Mouse (Mus musculus) lung, adult 2 months (tissue): Measurements from ENCODE around the gene Ermap. TPM values are rescaled to one million over a fixed set of nuclear protein-coding genes. Genes with fewer than 3 reads are reported as not detected.

Experiments used
- DNase-seq: peaks from one replicate; pipeline ENCODE4 v3.0.0; 2022
- H3K4me1 ChIP-seq: fragments of 200-500 bp; 2 replicates; pipeline ENCODE4 v1.6.1; 2011; ENCODE audit warnings: low read length; ENCODE audit not compliant: control insufficient read depth, insufficient read depth
- H3K4me3 ChIP-seq: fragments of 200-500 bp; replicated peaks from 2 replicates; pipeline ENCODE3; 2011; ENCODE audit warnings: low read depth, mild to moderate bottlenecking, control low read depth, low read length; ENCODE audit errors: extremely low read depth
- CTCF ChIP-seq: fragments of 200-500 bp; IDR thresholded peaks from 2 replicates; pipeline ENCODE4 v1.5.1; 2011; ENCODE audit warnings: mild to moderate bottlenecking, low read length, control low read depth; ENCODE audit not compliant: insufficient read depth
- POLR2A ChIP-seq: fragments of 200-500 bp; IDR thresholded peaks from 2 replicates; pipeline ENCODE4 v1.6.1; 2011; ENCODE audit warnings: low read depth, mild to moderate bottlenecking, control low read depth, low read length, borderline replicate concordance; ENCODE audit errors: extremely low read depth
- WGBS: fragments of 180-500 bp; shearing (Covaris S2); methylation state at CpG from one replicate; pipeline ENCODE4 v1.1.7; 2018; 5-methylcytosine and 5-hydroxymethylcytosine counted together
- polyA plus RNA-seq: library from polyadenylated mRNA; depleted of rRNA; stranded (reverse); fragments of >200 nt; gene quantifications from 2 replicates; pipeline ENCODE4 v1.2.3, GENCODE M21; 2012; rRNA removed

Ermap gene
- polyA plus RNA-seq, 1 experiment = 0.66 TPM

DNA sequence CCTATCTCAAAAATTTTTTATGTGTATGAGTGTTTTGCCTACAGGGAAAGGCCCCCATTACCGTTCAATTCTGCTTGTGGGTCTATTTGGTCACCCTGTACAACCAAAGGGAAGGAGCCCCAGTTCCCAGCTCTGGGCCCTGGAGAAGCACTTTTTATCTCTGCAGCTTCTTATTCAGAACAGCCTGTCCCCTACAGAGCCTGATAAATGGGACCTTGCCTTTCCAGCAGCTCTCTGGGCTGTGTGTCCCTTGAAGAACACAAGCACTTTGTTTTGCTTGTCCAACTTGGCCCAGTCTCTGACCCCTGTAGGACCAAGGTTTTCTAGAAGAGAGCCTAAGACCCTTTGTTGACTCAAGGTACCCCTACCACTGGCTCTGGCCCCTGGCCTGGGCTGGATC, 60.7 kb downstream of the Ermap start:
- TF ChIP-seq CTCF = no peak
- TF ChIP-seq POLR2A = no peak
- Histone ChIP-seq H3K4me1 (peaks cover 5% of the 10 kb centered on the region; the same call in 1 of the 2 replicates), H3K4me3 (no peak overlapping the region)
- no peak for DNase-seq
- 87% methylated on average over 1 of the region's 1 CpGs for WGBS

DNA sequence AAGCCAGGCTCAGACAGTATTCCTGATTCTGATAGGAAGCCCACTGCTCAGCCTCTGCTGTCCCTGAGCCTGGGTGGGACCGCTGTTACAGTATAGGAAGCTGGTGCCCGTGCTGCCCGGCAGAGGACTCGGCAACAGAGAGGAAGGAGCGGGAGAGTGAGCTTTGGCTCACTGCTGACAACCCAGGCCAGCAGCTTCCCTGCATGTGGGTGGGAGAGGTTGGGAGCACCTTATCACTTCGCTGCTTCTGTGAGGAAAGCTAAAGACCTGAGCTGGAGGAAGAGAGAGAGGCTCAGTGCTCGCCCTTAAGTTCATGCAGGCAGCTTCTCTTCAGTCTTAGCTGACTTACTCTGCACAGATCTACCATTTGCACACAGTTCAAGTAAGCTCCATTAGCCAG, 61.3 kb downstream of the Ermap start:
- Histone ChIP-seq H3K4me1 (peaks cover 5% of the 10 kb centered on the region; the same call in 1 of the 2 replicates), H3K4me3 (no peak overlapping the region)
- no peak for TF ChIP-seq POLR2A
- no peak for TF ChIP-seq CTCF
- DNase-seq = no peak
- 76% methylated on average over 7 of the region's 7 CpGs for WGBS

DNA sequence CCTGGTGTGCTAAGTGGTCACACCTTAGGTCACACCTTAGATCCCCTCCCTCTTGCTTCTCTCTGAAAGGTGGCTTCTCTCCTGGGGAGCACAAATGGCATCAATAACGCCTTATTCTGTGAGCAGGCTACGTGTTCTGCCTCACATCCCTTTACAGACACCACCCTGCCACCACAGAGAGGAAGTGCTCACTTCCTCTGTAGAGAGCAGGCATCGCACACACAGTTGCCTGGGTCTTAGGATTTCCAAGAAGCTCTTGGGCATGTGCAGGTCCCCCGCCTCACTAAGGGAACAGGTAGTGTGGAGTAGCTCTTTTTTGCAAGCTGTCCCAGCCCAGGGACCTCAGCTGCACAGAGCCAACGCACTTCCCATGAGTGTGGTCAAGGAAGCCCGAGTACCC, 62.6 kb downstream of the Ermap start:
- Histone ChIP-seq H3K4me3 (no peak overlapping the region), H3K4me1 (peaks cover 5% of the 10 kb centered on the region; the same call in 1 of the 2 replicates)
- WGBS = 51% methylated on average over 6 of the region's 6 CpGs
- TF ChIP-seq POLR2A (no peak), CTCF (no peak)
- DNase-seq = no peak

DNA sequence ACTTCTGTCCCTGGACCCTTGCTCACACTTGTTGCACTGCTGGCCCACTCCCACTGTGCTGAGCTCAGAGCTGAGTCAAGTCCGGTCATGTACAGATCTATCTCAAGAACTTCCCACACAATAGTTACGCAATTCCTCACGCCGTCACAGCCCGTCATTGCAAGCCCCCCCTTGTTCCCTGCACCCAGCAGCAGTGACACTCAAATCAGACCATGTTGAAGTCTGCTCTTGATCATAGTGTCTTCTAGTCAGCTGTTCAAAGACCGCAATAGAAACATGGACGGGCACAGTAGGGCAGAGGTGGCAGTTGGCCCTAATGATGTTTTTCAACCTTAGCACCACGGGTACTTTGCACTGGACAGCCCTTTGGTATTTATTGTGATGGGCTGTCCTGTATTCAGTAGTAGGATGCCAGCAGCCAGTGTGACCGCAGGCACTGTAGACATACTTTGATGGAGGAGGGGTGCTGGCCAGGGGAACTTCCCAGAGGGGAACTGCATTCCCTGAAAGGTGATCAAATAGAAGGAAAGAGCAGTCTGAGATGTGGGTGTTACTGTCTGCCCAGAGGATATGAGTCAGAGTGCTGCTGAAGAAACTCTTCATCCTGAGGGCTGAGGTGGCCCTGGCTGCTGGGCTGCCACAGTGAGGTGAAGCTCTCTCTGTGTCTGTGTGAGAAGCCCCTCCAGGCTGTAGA, 64.1 kb downstream of the Ermap start:
- DNase-seq = no peak
- TF ChIP-seq CTCF (no peak), POLR2A (no peak)
- 56% methylated on average over 9 of the region's 9 CpGs for WGBS
- Histone ChIP-seq H3K4me1 (peaks cover 5% of the 10 kb centered on the region; the same call in 1 of the 2 replicates), H3K4me3 (no peak overlapping the region)

Other genes with a start within 250 kb of the Ermap start
- not detected in 2 replicates for gene Lao1, start 228.4 kb downstream of the Ermap start, polyA plus RNA-seq
- gene Slc2a1, start 81.3 kb downstream of the Ermap start, polyA plus RNA-seq = 32.0 and 39.0 TPM in 2 replicates
- gene Zfp691, start 15.8 kb downstream of the Ermap start, polyA plus RNA-seq = 8.9 and 10.1 TPM in 2 replicates
- gene Svbp, start 5.3 kb upstream of the Ermap start, polyA plus RNA-seq = 18.1 and 24.0 TPM in 2 replicates
- gene Tmem269, start 28.2 kb upstream of the Ermap start, polyA plus RNA-seq = 0.25 and 0.28 TPM in 2 replicates
- gene AU022252, start 42.7 kb upstream of the Ermap start, polyA plus RNA-seq = 3.4 and 6.5 TPM in 2 replicates
- 22.4 and 24.0 TPM in 2 replicates for gene P3h1, start 42.9 kb upstream of the Ermap start, polyA plus RNA-seq
- gene Cldn19, start 65.4 kb upstream of the Ermap start, polyA plus RNA-seq = 1.2 TPM in 2 replicates
- gene Ybx1, start 104.6 kb upstream of the Ermap start, polyA plus RNA-seq = 158 and 195 TPM in 2 replicates
- 3.2 and 5.3 TPM in 2 replicates for gene Ppih, start 130.5 kb upstream of the Ermap start, polyA plus RNA-seq
- 3.4 and 4.2 TPM in 2 replicates for gene Ccdc30, start 225.5 kb upstream of the Ermap start, polyA plus RNA-seq
- gene Ppcs, start 232.4 kb upstream of the Ermap start, polyA plus RNA-seq = 9.3 and 9.9 TPM in 2 replicates
- gene Zmynd12, start 232.8 kb upstream of the Ermap start, polyA plus RNA-seq = 5.8 and 6.4 TPM in 2 replicates